Mouse (Mus musculus): ENCODE data around the gene Cdhr3.

- TF ChIP-seq USF1 (IDR thresholded peaks at IDR 0.05; ENCODE audit: low read depth) (no peak), CTCF (IDR thresholded peaks at IDR 0.05; ENCODE audit: control insufficient read depth, insufficient read depth, insufficient read length) (no peak), MYOG (IDR thresholded peaks at IDR 0.05; ENCODE audit: control insufficient read depth, extremely low read depth, insufficient read length) (no peak), FOSL1 (IDR thresholded peaks at IDR 0.05; ENCODE audit: insufficient read depth, low read length, poor library complexity, severe bottlenecking) (no peak), MYOD1 (IDR thresholded peaks at IDR 0.05; ENCODE audit: control insufficient read depth, insufficient read length, low read depth) (no peak)
Observed at GRCm38 (mm10) chr12:33137857-33138256, 45.2 kb upstream of the Cdhr3 start.

Measured in C2C12 (cell line).